Mouse (Mus musculus) CH12.LX (cell line): ENCODE measurements at regions not wholly inside any gene's neighbourhood (a gene's known extent, or its start where the extent isn't known, plus 50 kb on each side); places are given as distances from the start of the nearest gene placed in this dataset.

Source experiments
- CTCF ChIP-seq, 2 experiments: IDR thresholded peaks in 1 of 2; conservative IDR thresholded peaks in 1 of 2; 2 replicates each; pipeline ENCODE4 v1.5.1; 2011 to 2012; ENCODE audit warnings: low read depth in 2 of 2, low read length in 2 of 2, improper control_type of control experiment in 1 of 2, inconsistent platforms in 1 of 2, mild to moderate bottlenecking in 1 of 2, moderate library complexity in 1 of 2
- IRF4 ChIP-seq: IDR thresholded peaks from 2 replicates; pipeline ENCODE4 v1.6.1; 2014; ENCODE audit warnings: low read depth, mild to moderate bottlenecking, inconsistent platforms, low read length, improper control_type of control experiment
- MAX ChIP-seq: IDR thresholded peaks from 2 replicates; pipeline ENCODE4 v1.6.1; 2011; ENCODE audit warnings: low read length, improper control_type of control experiment
- MAZ ChIP-seq: IDR thresholded peaks from 2 replicates; pipeline ENCODE4 v1.6.1; 2012; ENCODE audit warnings: low read depth, mild to moderate bottlenecking, inconsistent platforms, low read length, improper control_type of control experiment, moderate library complexity

DNA sequence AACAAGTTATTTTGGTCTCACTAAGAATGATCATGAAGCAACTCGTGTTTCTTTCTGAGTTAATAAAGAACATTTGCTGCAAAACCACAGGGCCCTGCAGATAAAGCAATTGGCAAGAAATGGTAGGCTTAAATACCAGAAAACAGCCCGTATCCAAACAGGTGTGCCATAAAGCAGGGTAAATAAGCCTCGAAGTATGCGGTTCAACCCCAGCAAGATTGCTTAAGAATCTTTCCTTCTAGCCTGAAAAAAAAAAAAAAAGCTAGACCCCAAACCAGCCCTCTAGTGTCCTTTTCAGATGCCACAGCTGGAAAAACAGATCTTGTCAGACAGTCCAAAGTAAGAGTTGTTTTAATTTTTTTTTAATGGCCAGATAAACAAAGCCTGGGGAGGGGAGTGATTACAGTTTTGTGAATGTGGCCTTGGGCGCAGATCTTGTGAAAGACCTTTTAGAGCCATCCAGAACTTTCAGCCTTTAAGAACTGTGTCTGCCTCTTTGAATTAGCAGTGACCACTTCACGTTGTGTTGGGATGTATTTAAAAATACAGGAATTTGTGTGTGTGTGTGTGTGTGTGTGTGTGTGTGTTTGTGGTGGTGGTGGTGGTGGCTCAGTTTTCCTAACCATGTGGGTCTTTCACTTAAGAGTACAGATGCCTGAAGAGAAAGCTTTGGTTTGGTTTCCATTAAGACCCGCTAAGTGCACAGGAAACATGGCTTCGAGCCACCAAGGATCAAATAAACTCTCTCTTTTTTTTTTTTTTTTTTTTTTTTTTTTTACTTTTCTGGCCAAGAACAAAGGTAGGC, 116.3 kb upstream of the Maf start:
- TF ChIP-seq CTCF (conservative IDR thresholded peaks at IDR 0.05 in 1 of 2, IDR thresholded peaks at IDR 0.05 in 1 of 2; ENCODE audit: low read depth in 2 of 2, low read length in 2 of 2) (no peak), MAZ (no peak), IRF4 (no peak), MAX (no peak)
